Mouse (Mus musculus): ENCODE data around the gene Slc25a36. TPM values are rescaled to one million over a fixed set of nuclear protein-coding genes. Genes with fewer than 3 reads are reported as not detected.

Slc25a36 gene
- polyA plus RNA-seq, 1 experiment from 2014 or later: 70.9 TPM

- no peak for DNase-seq (ENCODE audit: low spot score)
- peaks cover 4% of the 10 kb centered on the region; the same call in 1 of the 2 replicates for H3K36me3 ChIP-seq (replicated peaks)
- H3K27me3 ChIP-seq (replicated peaks; ENCODE audit: low read depth, poor library complexity, severe bottlenecking): no peaks in the 10 kb centered on the region
- H3K27ac ChIP-seq (replicated peaks): no peak overlapping the region
- 92% methylated on average over 1 of the region's 1 CpGs for WGBS
- no peak overlapping the region for H3K4me3 ChIP-seq
- no peaks in the 10 kb centered on the region for H3K9me3 ChIP-seq
- H3K4me1 ChIP-seq: peaks cover 26% of the 10 kb centered on the region
Measured at GRCm38 (mm10) chr9:97064161-97064560, 46.8 kb downstream of the Slc25a36 start.

GRCm38 (mm10) chr9:97061696-97062095 is 49.3 kb downstream of the Slc25a36 start:
- no peaks in the 10 kb centered on the region for H3K36me3 ChIP-seq (replicated peaks)
- no peak for DNase-seq (ENCODE audit: low spot score)
- no peaks in the 10 kb centered on the region for H3K27me3 ChIP-seq (replicated peaks; ENCODE audit: low read depth, poor library complexity, severe bottlenecking)
- H3K27ac ChIP-seq (replicated peaks): no peak overlapping the region
- WGBS: 95% methylated on average over 9 of the region's 9 CpGs
- H3K4me1 ChIP-seq: peaks cover 35% of the 10 kb centered on the region
- no peaks in the 10 kb centered on the region for H3K9me3 ChIP-seq
- H3K4me3 ChIP-seq: no peak overlapping the region

- DNase-seq (ENCODE audit: low spot score): peak; percentile 63
- Histone ChIP-seq H3K4me1 (peaks cover 33% of the 10 kb centered on the region), H3K9me3 (no peaks in the 10 kb centered on the region), H3K27ac (replicated peaks) (peak overlapping the region; percentile 66), H3K36me3 (replicated peaks) (no peaks in the 10 kb centered on the region), H3K4me3 (peak overlapping the region; percentile 25; the same call in 1 of the 2 replicates), H3K27me3 (replicated peaks; ENCODE audit: low read depth, poor library complexity, severe bottlenecking) (no peaks in the 10 kb centered on the region)
- 47% methylated on average over 18 of the region's 18 CpGs for WGBS
Measured at GRCm38 (mm10) chr9:97056541-97057338, 54.2 kb downstream of the Slc25a36 start.

GRCm38 (mm10) chr9:97055906-97056305 is 55.1 kb downstream of the Slc25a36 start:
- Histone ChIP-seq H3K4me3 (no peak overlapping the region), H3K9me3 (no peaks in the 10 kb centered on the region), H3K4me1 (peaks cover 37% of the 10 kb centered on the region), H3K36me3 (replicated peaks) (no peaks in the 10 kb centered on the region), H3K27me3 (replicated peaks; ENCODE audit: low read depth, poor library complexity, severe bottlenecking) (no peaks in the 10 kb centered on the region), H3K27ac (replicated peaks) (peak overlapping the region; percentile 66)
- DNase-seq (ENCODE audit: low spot score): peak; percentile 28
- 59% methylated on average over 14 of the region's 14 CpGs for WGBS

GRCm38 (mm10) chr9:97051176-97051575 is 59.8 kb downstream of the Slc25a36 start:
- peak overlapping the region; percentile 77 for H3K27ac ChIP-seq (replicated peaks)
- 33% methylated on average over 8 of the region's 8 CpGs for WGBS
- DNase-seq (ENCODE audit: low spot score): peak; percentile 58

GRCm38 (mm10) chr9:97046240-97046639 is 64.7 kb downstream of the Slc25a36 start:
- Histone ChIP-seq H3K27me3 (replicated peaks; ENCODE audit: low read depth, poor library complexity, severe bottlenecking) (no peaks in the 10 kb centered on the region), H3K4me1 (peaks cover 12% of the 10 kb centered on the region), H3K36me3 (replicated peaks) (no peaks in the 10 kb centered on the region), H3K4me3 (no peak overlapping the region), H3K27ac (replicated peaks) (no peak overlapping the region), H3K9me3 (no peaks in the 10 kb centered on the region)
- no peak for DNase-seq (ENCODE audit: low spot score)
- WGBS: 89% methylated on average over 4 of the region's 4 CpGs

More at GRCm38 (mm10) chr9:97051176-97051575, 59.8 kb downstream of the Slc25a36 start:
- Histone ChIP-seq H3K4me1 (peaks cover 27% of the 10 kb centered on the region), H3K36me3 (replicated peaks) (no peaks in the 10 kb centered on the region), H3K4me3 (no peak overlapping the region), H3K27me3 (replicated peaks; ENCODE audit: low read depth, poor library complexity, severe bottlenecking) (no peaks in the 10 kb centered on the region), H3K9me3 (no peaks in the 10 kb centered on the region)

GRCm38 (mm10) chr9:97041633-97042032 is 69.3 kb downstream of the Slc25a36 start:
- H3K4me3 ChIP-seq: no peak overlapping the region
- H3K27me3 ChIP-seq (replicated peaks; ENCODE audit: low read depth, poor library complexity, severe bottlenecking): no peaks in the 10 kb centered on the region
- no peaks in the 10 kb centered on the region for H3K9me3 ChIP-seq
- peaks cover 6% of the 10 kb centered on the region; the same call in 1 of the 2 replicates for H3K4me1 ChIP-seq
- no peaks in the 10 kb centered on the region for H3K36me3 ChIP-seq (replicated peaks)
- WGBS: 76% methylated on average over 8 of the region's 8 CpGs
- no peak for DNase-seq (ENCODE audit: low spot score)
- no peak overlapping the region for H3K27ac ChIP-seq (replicated peaks)

GRCm38 (mm10) chr9:97038010-97038409 is 72.9 kb downstream of the Slc25a36 start:
- Histone ChIP-seq H3K9me3 (no peaks in the 10 kb centered on the region), H3K27ac (replicated peaks) (no peak overlapping the region), H3K4me1 (peaks cover 6% of the 10 kb centered on the region; the same call in 1 of the 2 replicates), H3K27me3 (replicated peaks; ENCODE audit: low read depth, poor library complexity, severe bottlenecking) (no peaks in the 10 kb centered on the region), H3K36me3 (replicated peaks) (no peaks in the 10 kb centered on the region), H3K4me3 (no peak overlapping the region)
- WGBS: 88% methylated on average over 3 of the region's 3 CpGs
- DNase-seq (ENCODE audit: low spot score): no peak

GRCm38 (mm10) chr9:97036656-97037055 is 74.3 kb downstream of the Slc25a36 start:
- WGBS: 94% methylated on average over 7 of the region's 7 CpGs
- Histone ChIP-seq H3K36me3 (replicated peaks) (no peaks in the 10 kb centered on the region), H3K9me3 (no peaks in the 10 kb centered on the region), H3K4me1 (peaks cover 6% of the 10 kb centered on the region; the same call in 1 of the 2 replicates), H3K27me3 (replicated peaks; ENCODE audit: low read depth, poor library complexity, severe bottlenecking) (no peaks in the 10 kb centered on the region), H3K4me3 (no peak overlapping the region), H3K27ac (replicated peaks) (no peak overlapping the region)
- DNase-seq (ENCODE audit: low spot score): no peak

GRCm38 (mm10) chr9:97027361-97027760 is 83.6 kb downstream of the Slc25a36 start:
- Histone ChIP-seq H3K36me3 (replicated peaks) (no peaks in the 10 kb centered on the region), H3K4me3 (no peak overlapping the region), H3K27ac (replicated peaks) (no peak overlapping the region), H3K27me3 (replicated peaks; ENCODE audit: low read depth, poor library complexity, severe bottlenecking) (peaks cover 9% of the 10 kb centered on the region), H3K4me1 (no peaks in the 10 kb centered on the region), H3K9me3 (no peaks in the 10 kb centered on the region)
- 81% methylated on average over 12 of the region's 12 CpGs for WGBS
- no peak for DNase-seq (ENCODE audit: low spot score)

GRCm38 (mm10) chr9:97026006-97026405 is 85.0 kb downstream of the Slc25a36 start:
- no peaks in the 10 kb centered on the region for H3K4me1 ChIP-seq
- H3K27ac ChIP-seq (replicated peaks): no peak overlapping the region
- DNase-seq (ENCODE audit: low spot score): no peak
- 90% methylated on average over 4 of the region's 4 CpGs for WGBS
- H3K36me3 ChIP-seq (replicated peaks): no peaks in the 10 kb centered on the region
- H3K4me3 ChIP-seq: no peak overlapping the region
- peaks cover 14% of the 10 kb centered on the region for H3K27me3 ChIP-seq (replicated peaks; ENCODE audit: low read depth, poor library complexity, severe bottlenecking)
- H3K9me3 ChIP-seq: no peaks in the 10 kb centered on the region
